Mouse (Mus musculus) limb, embryonic 15.5 days (tissue): Measurements from ENCODE around the gene Snx27. TPM values are rescaled to one million over a fixed set of nuclear protein-coding genes. Genes with fewer than 3 reads are reported as not detected.

Source experiments
- ATAC-seq: fragments of 200-750 bp; cut with Nextera tagmentation; 2 replicates; pipeline ENCODE4 v1.8.0; 2017; ENCODE audit warnings: low read depth, moderate TSS enrichment; ENCODE audit not compliant: insufficient number of reproducible peaks, low FRiP score, low TSS enrichment
- H3K27ac ChIP-seq: fragments of 300-500 bp; sonication (generic); 2 replicates; pipeline ENCODE4 v1.5.1; 2015; ENCODE audit warnings: moderate library complexity, mild to moderate bottlenecking, inconsistent platforms
- H3K27me3 ChIP-seq: fragments of 300-500 bp; sonication (generic); 2 replicates; pipeline ENCODE4 v1.6.1; 2015; ENCODE audit warnings: inconsistent platforms
- H3K36me3 ChIP-seq: fragments of 300-500 bp; sonication (generic); 2 replicates; pipeline ENCODE4 v1.6.1; 2015; ENCODE audit warnings: inconsistent platforms
- H3K4me1 ChIP-seq: fragments of 300-500 bp; sonication (generic); 2 replicates; pipeline ENCODE4 v1.6.1; 2015; ENCODE audit warnings: inconsistent platforms
- H3K4me2 ChIP-seq: fragments of 300-500 bp; sonication (generic); 2 replicates; pipeline ENCODE4 v1.6.1; 2015; ENCODE audit warnings: mild to moderate bottlenecking, inconsistent platforms
- H3K4me3 ChIP-seq: fragments of 300-500 bp; sonication (generic); 2 replicates; pipeline ENCODE4 v1.5.1; 2015; ENCODE audit warnings: mild to moderate bottlenecking, inconsistent platforms
- H3K9ac ChIP-seq: fragments of 300-500 bp; sonication (generic); 2 replicates; pipeline ENCODE4 v1.6.1; 2015; ENCODE audit warnings: inconsistent platforms
- H3K9me3 ChIP-seq: fragments of 300-500 bp; sonication (generic); 2 replicates; pipeline ENCODE4 v1.6.1; 2016; ENCODE audit warnings: inconsistent platforms
- WGBS: fragments of 180-500 bp; shearing (Covaris S2); methylation state at CpG from one replicate; pipeline ENCODE4 v1.1.7; 2015; 5-methylcytosine and 5-hydroxymethylcytosine counted together
- polyA plus RNA-seq: library from polyadenylated mRNA; unstranded; fragments of >200 nt; fragmentation: Nextera tagmentation; extraction: Ambion mirVana; gene quantifications from 2 replicates; pipeline ENCODE4 v1.2.1, GENCODE M21; 2015

Gene Snx27
- 43.4 and 45.7 TPM in 2 replicates for polyA plus RNA-seq

GRCm38 (mm10) chr3:94582456-94582891 is at the start of gene Snx27:
Snx27 (minus strand) TSS chr3:94582716.
- Histone ChIP-seq H3K9me3 (no peaks in the 10 kb centered on the region), H3K4me2 (peak within 1 kb of the TSS; percentile 75), H3K4me1 (peaks cover 18% of the 10 kb centered on the region), H3K9ac (peak within 1 kb of the TSS; percentile 78), H3K4me3 (peak within 1 kb of the TSS; percentile 78), H3K27me3 (no peaks in the 10 kb centered on the region), H3K36me3 (no peaks in the 10 kb centered on the region), H3K27ac (peak within 1 kb of the TSS; percentile 89)
- WGBS: 2% methylated on average over 40 of the region's 42 CpGs
- ATAC-seq: peak; percentile 95

GRCm38 (mm10) chr3:94629876-94630275 is 47.4 kb upstream of the Snx27 start:
- no peaks in the 10 kb centered on the region for H3K36me3 ChIP-seq
- H3K4me2 ChIP-seq: no peak overlapping the region
- no peaks in the 10 kb centered on the region for H3K27me3 ChIP-seq
- no peaks in the 10 kb centered on the region for H3K9me3 ChIP-seq
- no peaks in the 10 kb centered on the region for H3K4me1 ChIP-seq
- no peak for ATAC-seq
- 71% methylated on average over 3 of the region's 3 CpGs for WGBS
- no peak overlapping the region for H3K27ac ChIP-seq
- H3K4me3 ChIP-seq: no peak overlapping the region
- no peak overlapping the region for H3K9ac ChIP-seq

- Histone ChIP-seq H3K4me1 (no peaks in the 10 kb centered on the region; the same call in 1 of the 2 replicates), H3K4me2 (no peak overlapping the region), H3K27me3 (no peaks in the 10 kb centered on the region), H3K9me3 (no peaks in the 10 kb centered on the region), H3K27ac (0 out of 2 replicates have a peak overlapping the region, but pooled peaks have one; percentile 1), H3K36me3 (no peaks in the 10 kb centered on the region), H3K4me3 (no peak overlapping the region), H3K9ac (no peak overlapping the region)
- WGBS: 78% methylated on average over 5 of the region's 5 CpGs
- ATAC-seq: peak; percentile 65; the same call in 1 of the 2 replicates
Observed at GRCm38 (mm10) chr3:94628712-94629111, 46.2 kb upstream of the Snx27 start.

- Histone ChIP-seq H3K4me2 (no peak overlapping the region), H3K9me3 (no peaks in the 10 kb centered on the region), H3K4me1 (peaks cover 12% of the 10 kb centered on the region), H3K4me3 (no peak overlapping the region), H3K9ac (no peak overlapping the region), H3K27ac (no peak overlapping the region), H3K36me3 (no peaks in the 10 kb centered on the region), H3K27me3 (no peaks in the 10 kb centered on the region)
- WGBS: 86% methylated on average over 4 of the region's 4 CpGs
- ATAC-seq: no peak
Observed at GRCm38 (mm10) chr3:94624281-94624680, 41.8 kb upstream of the Snx27 start.

- Histone ChIP-seq H3K27ac (peak overlapping the region; percentile 68), H3K36me3 (no peaks in the 10 kb centered on the region), H3K27me3 (no peaks in the 10 kb centered on the region), H3K4me3 (no peak overlapping the region), H3K4me2 (no peak overlapping the region), H3K4me1 (peaks cover 12% of the 10 kb centered on the region), H3K9ac (no peak overlapping the region), H3K9me3 (no peaks in the 10 kb centered on the region)
- ATAC-seq: no peak
- WGBS: 85% methylated on average over 10 of the region's 10 CpGs
Observed at GRCm38 (mm10) chr3:94622550-94622949, 40.0 kb upstream of the Snx27 start.

GRCm38 (mm10) chr3:94621740-94622507 is 39.4 kb upstream of the Snx27 start:
- 70% methylated on average over 11 of the region's 11 CpGs for WGBS
- no peaks in the 10 kb centered on the region for H3K9me3 ChIP-seq
- H3K4me1 ChIP-seq: peaks cover 12% of the 10 kb centered on the region
- no peaks in the 10 kb centered on the region for H3K27me3 ChIP-seq
- H3K9ac ChIP-seq: no peak overlapping the region
- no peaks in the 10 kb centered on the region for H3K36me3 ChIP-seq
- no peak overlapping the region for H3K4me3 ChIP-seq
- ATAC-seq: peak; percentile 88
- H3K27ac ChIP-seq: peak overlapping the region; percentile 68
- H3K4me2 ChIP-seq: no peak overlapping the region

GRCm38 (mm10) chr3:94616717-94617116 is 34.2 kb upstream of the Snx27 start:
- no peaks in the 10 kb centered on the region for H3K9me3 ChIP-seq
- no peak overlapping the region for H3K27ac ChIP-seq
- H3K9ac ChIP-seq: no peak overlapping the region
- no peak overlapping the region for H3K4me2 ChIP-seq
- no peaks in the 10 kb centered on the region for H3K27me3 ChIP-seq
- H3K4me3 ChIP-seq: no peak overlapping the region
- 76% methylated on average over 4 of the region's 4 CpGs for WGBS
- no peaks in the 10 kb centered on the region for H3K36me3 ChIP-seq
- no peak for ATAC-seq
- peaks cover 16% of the 10 kb centered on the region for H3K4me1 ChIP-seq

GRCm38 (mm10) chr3:94613258-94613878 is 30.9 kb upstream of the Snx27 start:
- no peak overlapping the region for H3K27ac ChIP-seq

GRCm38 (mm10) chr3:94612274-94612673 is 29.8 kb upstream of the Snx27 start:
- Histone ChIP-seq H3K9ac (no peak overlapping the region), H3K27ac (peak overlapping the region; percentile 76), H3K4me2 (no peak overlapping the region), H3K36me3 (no peaks in the 10 kb centered on the region), H3K4me1 (peaks cover 25% of the 10 kb centered on the region), H3K9me3 (no peaks in the 10 kb centered on the region), H3K27me3 (no peaks in the 10 kb centered on the region), H3K4me3 (no peak overlapping the region)
- 42% methylated on average over 1 of the region's 1 CpGs for WGBS
- ATAC-seq: no peak

More at GRCm38 (mm10) chr3:94613258-94613878, 30.9 kb upstream of the Snx27 start:
- H3K4me1 ChIP-seq: peaks cover 25% of the 10 kb centered on the region
- no peak overlapping the region for H3K4me2 ChIP-seq
- no peaks in the 10 kb centered on the region for H3K27me3 ChIP-seq
- no peak overlapping the region for H3K9ac ChIP-seq
- 76% methylated on average over 7 of the region's 7 CpGs for WGBS
- H3K4me3 ChIP-seq: no peak overlapping the region
- ATAC-seq: no peak
- no peaks in the 10 kb centered on the region for H3K9me3 ChIP-seq
- H3K36me3 ChIP-seq: no peaks in the 10 kb centered on the region

- no peaks in the 10 kb centered on the region for H3K36me3 ChIP-seq
- no peak overlapping the region for H3K9ac ChIP-seq
- H3K4me2 ChIP-seq: 0 out of 2 replicates have a peak overlapping the region, but pooled peaks have one; percentile 7
- peak overlapping the region; percentile 76 for H3K27ac ChIP-seq
- H3K4me3 ChIP-seq: no peak overlapping the region
- H3K4me1 ChIP-seq: peaks cover 25% of the 10 kb centered on the region
- WGBS: 48% methylated on average over 5 of the region's 5 CpGs
- ATAC-seq: 0 out of 2 replicates have a peak, but pooled peaks have one; percentile 12
- H3K9me3 ChIP-seq: no peaks in the 10 kb centered on the region
- H3K27me3 ChIP-seq: no peaks in the 10 kb centered on the region
Observed at GRCm38 (mm10) chr3:94611834-94612233, 29.3 kb upstream of the Snx27 start.

GRCm38 (mm10) chr3:94611343-94611742 is 28.8 kb upstream of the Snx27 start:
- H3K27me3 ChIP-seq: no peaks in the 10 kb centered on the region
- WGBS: 23% methylated on average over 4 of the region's 4 CpGs
- H3K27ac ChIP-seq: peak overlapping the region; percentile 76
- H3K36me3 ChIP-seq: no peaks in the 10 kb centered on the region
- peaks cover 25% of the 10 kb centered on the region for H3K4me1 ChIP-seq
- no peak overlapping the region for H3K9ac ChIP-seq
- H3K9me3 ChIP-seq: no peaks in the 10 kb centered on the region
- no peak overlapping the region for H3K4me3 ChIP-seq
- H3K4me2 ChIP-seq: 0 out of 2 replicates have a peak overlapping the region, but pooled peaks have one; percentile 7
- ATAC-seq: peak; percentile 56; the same call in 1 of the 2 replicates

- Histone ChIP-seq H3K4me3 (no peak overlapping the region), H3K27ac (peak overlapping the region; percentile 76), H3K27me3 (no peaks in the 10 kb centered on the region), H3K4me2 (no peak overlapping the region), H3K9me3 (no peaks in the 10 kb centered on the region), H3K9ac (no peak overlapping the region), H3K4me1 (peaks cover 25% of the 10 kb centered on the region), H3K36me3 (no peaks in the 10 kb centered on the region)
- no peak for ATAC-seq
- 44% methylated on average over 2 of the region's 2 CpGs for WGBS
Observed at GRCm38 (mm10) chr3:94610581-94610980, 28.1 kb upstream of the Snx27 start.
